Mouse (Mus musculus) urinary bladder, postnatal 36 days (tissue): ENCODE measurements around the gene Plod2.

Source experiments
- DNase-seq, 2 experiments: peaks; one replicate each; pipeline ENCODE4 v3.0.0; 2022; ENCODE audit warnings: low spot score in 2 of 2, mixed read lengths in 1 of 2

The Plod2 gene

DNA sequence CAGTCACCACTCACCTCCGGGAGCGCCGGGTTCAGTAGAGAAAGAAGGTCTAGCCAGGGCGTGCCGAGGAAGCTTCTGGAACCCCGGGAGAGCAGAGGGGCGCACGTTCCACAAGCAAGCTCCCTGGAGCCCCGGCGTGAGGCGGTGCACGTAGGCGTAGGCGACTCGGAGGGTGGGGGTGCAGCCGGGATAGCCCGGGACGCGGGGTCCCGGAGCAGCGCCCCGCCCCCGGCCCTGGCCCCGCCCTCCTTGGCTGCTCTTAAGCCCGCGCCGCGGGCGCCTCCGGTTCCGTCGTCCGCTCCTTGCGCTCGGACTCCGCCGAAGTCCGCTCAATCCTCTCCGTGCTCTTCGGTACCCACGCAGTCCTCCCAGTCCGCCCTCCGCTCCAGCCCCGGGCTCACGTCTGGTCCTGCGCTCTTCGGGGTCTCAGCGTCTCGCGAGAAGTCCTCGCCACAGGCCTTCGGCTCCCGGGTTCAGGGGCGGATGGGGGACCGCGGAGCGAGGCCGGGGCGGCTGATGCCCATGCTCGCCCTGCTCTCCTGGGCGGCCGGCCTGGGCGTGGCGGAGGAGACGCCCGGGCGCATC is at the start of gene Plod2:
Plod2 (plus strand) TSS at position 247 of the 585 bp plus-strand sequence.
- peak; percentile 47 to 72 for DNase-seq

DNA sequence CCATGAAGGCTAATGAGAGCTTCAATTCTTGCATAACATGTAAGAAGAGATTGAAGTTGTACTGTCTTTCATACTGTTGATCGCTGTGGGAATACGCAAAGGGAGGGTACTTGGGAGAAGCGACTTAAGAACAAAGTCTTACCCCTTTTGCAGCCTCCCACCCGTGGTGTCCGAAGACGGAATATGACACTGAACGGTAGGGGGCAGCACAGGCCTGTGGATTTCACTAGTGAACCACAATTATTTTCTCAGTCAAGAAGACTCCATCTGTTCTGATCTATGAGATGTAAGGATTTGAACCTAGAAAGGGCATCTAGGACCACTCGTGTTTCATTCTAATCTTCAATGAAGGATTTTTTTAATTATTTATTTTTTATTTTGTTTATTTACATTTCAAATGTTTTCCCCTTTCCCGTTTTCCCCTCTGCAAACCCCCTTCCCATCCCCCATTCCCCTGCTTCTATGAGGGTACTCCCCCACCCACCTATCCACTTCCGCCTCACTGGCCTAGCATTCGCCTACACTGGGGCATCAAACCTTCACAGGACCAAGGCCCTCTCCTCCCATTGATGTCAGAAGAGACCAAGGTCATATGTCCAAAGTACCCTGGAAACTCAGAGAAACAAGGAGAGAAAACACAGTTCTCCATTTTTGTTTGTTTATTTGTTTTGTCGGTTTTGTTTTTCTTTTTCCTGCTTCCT is 42.2 kb upstream of the Plod2 start:
- DNase-seq = peak; percentile 76 to 85

DNA sequence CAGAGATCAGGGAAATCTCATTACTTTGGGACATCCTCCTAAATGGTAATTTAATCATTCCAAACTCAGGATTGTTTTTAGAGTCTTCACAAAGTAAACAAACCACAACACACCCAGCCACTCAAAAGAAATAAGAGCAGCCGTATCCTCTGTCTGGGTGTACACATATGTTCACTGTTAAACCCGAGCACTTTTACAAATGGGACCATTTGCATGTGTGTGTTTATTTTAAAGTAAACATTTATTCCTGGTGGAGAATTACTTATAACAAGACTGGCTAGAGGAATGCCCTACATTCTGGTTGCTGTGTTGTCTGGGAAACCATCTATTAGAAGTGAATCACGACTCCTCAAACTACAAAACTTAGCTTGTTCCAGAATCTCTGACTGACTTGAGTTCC is 37.8 kb upstream of the Plod2 start:
- DNase-seq = no peak

DNA sequence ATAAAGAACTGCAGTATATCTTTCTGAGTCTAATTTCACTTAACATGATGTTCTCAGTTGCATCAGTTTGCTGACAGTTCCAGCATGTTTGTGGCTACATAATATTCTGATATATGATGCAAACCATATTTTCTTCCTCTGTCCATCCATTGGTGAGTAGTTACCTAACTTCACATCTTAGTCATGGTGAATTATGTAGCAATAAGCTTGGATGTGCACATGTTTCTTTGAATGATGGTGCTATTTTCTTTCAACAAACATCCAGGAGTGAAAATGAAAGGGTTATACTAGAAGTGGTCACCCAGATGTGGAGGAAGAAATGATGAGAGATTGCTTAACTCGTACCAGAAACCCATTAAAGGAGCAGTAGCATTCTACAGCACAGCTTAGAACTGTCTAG is 37.1 kb upstream of the Plod2 start:
- DNase-seq = no peak

- no peak for DNase-seq
These were observed 30.3 kb upstream of the Plod2 start for GRCm38 (mm10) chr9:92511696-92512095.

- DNase-seq = no peak
These were observed 25.0 kb upstream of the Plod2 start for GRCm38 (mm10) chr9:92517036-92517435.

- DNase-seq = no peak
These were observed 21.3 kb upstream of the Plod2 start for GRCm38 (mm10) chr9:92520751-92521150.

- DNase-seq = no peak
These were observed 17.5 kb upstream of the Plod2 start for GRCm38 (mm10) chr9:92524506-92524905.

DNA sequence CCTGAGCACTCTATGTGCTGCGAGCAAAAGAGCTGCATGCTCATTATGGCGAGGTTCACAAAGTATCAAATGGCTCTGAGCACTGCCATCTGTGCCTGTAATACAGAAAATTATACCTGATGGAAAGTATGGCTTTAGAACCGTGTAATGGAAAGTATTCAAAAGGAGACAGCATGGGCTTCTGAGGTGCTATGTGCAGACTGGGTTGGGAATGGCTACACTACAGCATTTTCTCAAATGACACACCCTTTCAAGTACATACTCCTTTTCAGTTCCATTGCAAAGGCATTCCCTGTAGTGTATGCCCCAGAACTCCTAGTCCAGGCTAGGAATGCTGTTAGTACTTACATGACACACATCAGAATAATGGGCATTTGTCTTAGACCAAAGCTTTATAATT is 12.0 kb upstream of the Plod2 start:
- DNase-seq = no peak

GRCm38 (mm10) chr9:92537735-92538134 is 4.3 kb upstream of the Plod2 start:
- DNase-seq = no peak

- DNase-seq = no peak
These were observed 3.8 kb upstream of the Plod2 start for GRCm38 (mm10) chr9:92538216-92538615.

DNA sequence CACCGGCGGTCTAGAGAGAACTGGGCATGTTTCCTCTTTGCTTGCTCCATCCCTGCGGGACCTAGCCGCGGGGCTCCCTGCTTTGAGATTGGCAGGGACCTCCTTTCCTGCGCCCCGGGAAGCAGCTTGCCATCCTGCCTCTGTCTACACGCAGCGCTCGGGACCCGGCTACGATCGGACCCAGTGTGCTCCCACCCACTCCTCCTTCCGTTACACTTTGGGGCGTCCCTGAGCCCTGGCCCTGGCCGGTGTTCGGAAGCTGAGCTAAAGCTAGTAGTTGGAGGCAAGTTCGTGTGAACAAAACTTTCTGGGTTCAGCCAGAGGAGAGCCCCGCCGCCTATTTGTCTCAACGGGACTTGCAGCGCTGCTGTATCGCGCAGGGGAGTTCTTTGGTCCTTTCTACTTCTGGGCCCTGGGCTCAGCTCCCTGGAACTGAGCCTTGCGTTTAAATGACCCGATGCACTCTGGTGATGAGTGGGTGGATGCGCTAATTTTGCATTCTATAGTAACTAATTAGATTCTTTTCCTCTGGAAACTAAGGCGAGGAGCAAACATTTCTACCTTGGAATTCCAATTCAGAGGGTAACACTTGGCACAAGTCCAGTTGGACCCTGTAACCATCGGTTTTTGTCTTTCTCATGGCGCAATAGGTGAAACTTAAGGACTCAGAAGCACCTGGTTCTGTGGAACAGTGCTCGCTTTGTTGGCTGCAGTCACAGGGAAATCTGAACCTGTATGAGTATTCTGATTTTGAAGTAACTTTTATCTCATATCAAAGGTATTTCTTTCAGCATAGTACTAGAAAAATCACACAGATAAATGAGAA is 781 bp downstream of the Plod2 start:
- peak; percentile 9 to 34 for DNase-seq

- no peak for DNase-seq
These were observed 2.1 kb downstream of the Plod2 start for GRCm38 (mm10) chr9:92544146-92544545.

- no peak for DNase-seq
These were observed 3.0 kb downstream of the Plod2 start for GRCm38 (mm10) chr9:92545021-92545420.

DNA sequence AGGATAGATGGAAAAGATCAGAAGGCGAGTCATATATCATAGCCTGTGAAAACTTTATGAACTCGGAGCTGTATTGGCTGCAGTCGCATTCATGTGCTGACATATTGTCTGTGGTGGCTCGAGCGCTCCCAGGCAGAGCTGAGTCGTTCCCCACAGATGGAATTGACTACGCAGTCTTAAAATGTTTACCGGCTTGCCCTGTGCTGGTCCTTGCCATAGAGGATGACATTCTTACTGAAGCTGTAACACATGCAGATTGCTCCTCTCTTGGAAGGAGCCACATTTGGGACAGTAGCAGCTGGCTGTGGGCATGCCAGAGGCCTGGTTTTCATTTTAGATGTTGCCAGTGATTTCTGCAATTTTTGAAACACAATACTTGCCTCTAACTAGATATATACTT is 4.4 kb downstream of the Plod2 start:
- no peak for DNase-seq

DNA sequence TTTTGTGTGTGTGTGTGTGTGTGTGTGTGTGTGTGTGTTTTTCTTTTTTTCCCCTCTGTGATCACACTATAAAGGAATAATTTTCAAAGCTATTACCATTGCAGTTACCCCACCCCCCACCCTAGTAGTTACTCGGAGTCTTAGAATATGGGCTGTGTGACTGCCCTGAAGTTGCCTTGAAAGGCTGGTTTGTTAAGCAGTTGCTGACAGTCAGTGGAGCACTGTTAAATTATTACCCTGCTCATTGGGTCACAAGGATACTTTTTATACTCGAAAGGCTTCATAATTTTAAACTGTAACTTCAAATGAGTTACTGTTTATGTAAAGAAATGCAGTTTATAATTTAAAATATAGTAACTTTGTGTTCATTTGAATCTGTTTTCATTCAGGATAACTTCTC is 5.1 kb downstream of the Plod2 start:
- DNase-seq = no peak

DNA sequence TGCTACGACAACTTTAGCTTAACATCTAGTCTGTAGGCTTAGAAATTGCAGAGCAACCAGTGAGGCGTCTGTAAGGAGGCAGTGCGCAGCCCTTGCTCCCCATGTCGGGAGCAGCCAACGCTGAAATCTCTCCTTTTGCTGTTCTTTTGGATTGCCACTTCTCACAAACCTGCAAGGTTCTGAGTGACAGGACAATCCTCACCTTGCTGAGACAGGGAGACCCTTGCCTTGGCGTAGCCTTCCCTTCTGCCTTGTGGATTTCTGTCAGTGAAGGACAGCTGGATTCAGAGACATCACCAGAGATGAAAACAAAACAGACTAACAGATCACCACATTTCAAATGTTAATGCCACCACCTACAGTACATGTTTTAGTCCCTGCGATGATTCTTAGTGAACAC is 5.8 kb downstream of the Plod2 start:
- no peak for DNase-seq

DNA sequence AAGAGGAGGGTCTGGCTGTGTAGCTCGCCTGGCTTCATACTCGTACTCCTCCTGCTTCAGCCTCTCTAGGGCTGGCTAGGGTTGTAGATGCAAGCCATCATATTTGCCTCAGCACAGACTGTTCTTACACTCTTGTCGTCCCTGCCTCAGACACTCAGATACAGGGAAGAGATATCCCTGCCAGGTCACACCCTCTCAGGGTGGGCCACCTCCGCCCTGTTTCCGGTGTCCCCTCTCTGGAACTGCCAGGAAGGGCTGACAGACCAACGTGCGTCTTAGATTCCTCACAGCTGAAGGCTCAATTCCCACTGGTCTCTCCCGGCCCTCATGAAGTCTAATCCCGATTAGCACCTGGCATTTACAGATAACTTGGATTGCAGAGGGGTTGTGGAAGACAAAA is 6.6 kb downstream of the Plod2 start:
- DNase-seq = no peak

DNA sequence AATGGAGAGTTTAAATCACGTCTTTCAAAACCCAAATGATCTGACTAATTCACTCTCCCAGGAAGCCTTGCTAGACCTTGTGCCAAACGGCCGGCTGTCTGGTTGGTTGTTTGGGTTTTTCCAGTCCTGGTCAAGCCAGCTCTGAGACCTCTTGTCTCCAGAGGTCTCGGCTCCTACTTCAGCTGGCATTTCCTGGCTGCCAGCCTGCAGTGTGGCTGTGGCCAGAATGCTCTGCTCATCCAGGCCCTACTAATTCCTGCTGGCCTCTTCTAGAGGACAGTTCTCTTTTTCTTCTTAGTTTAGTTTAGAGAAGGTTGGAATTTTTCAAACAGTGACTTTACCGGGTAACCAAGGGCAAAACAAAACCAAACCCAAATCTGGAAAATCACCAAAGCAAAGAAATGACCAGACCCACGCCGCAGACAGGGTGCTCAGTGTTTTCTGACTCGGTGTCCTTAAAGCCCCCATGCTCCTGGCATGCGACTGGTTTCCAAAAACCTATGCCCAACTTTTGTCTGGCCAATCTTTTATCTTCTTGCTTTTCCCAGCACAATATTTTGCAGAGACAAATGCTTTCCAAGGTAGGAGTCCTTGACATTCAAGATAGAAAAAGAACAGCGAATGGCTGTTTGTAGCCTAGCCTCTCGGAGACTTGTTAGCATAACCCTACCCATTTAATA is 7.9 kb downstream of the Plod2 start:
- DNase-seq = peak in 1 of 2 experiments; percentile 42

DNA sequence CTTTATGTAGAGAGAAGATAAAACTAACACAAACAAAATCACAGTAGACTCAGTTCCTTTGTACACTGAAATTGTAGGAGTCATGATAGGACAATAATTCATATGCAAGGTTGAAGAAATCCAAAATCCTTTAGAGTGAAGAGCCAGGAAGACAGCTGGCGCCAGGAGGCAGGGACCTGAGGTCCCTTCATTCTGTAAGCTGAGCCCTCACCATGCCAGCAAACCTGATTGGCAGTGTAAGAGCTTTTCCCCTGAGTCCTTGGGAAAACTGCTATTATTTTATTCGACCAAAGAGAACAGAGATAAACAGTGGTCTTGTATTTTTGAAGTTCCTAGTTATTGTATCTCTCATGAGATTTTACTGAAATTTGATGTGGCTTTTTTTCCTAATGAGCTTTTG is 9.0 kb downstream of the Plod2 start:
- DNase-seq = no peak

GRCm38 (mm10) chr9:92551666-92552065 is 9.6 kb downstream of the Plod2 start:
- DNase-seq = no peak

DNA sequence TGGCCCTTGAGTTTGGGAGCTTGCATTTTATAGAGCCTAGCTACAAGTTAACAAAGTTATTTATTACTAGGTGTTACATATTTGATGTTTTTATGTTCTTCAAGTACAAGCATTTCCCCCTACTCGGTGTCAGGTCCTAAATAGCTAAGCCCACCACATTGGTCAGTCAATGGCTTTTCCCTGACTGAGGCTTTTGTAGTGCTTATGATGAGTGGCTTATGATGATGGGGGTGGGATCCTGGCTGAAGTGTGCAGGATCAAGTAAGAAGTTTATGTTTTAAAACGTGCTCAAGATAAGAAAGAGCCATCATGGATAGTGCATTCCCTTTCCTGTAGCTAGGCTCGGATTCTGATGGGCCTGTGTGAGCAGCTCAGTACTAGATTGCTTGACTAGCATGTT is 10.7 kb downstream of the Plod2 start:
- no peak for DNase-seq
